Mouse (Mus musculus): ENCODE measurements around the gene Mgat5.

Gene Mgat5

GRCm38 (mm10) chr1:127204817-127205485 is at the start of gene Mgat5:
TSS of gene Mgat5 (plus strand) at chr1:127205015.
- DNase-seq (ENCODE audit: low spot score), result peak; percentile 94

- DNase-seq (ENCODE audit: low spot score), result no peak
Measured at GRCm38 (mm10) chr1:127160118-127160760, 44.6 kb upstream of the Mgat5 start.

- no peak for DNase-seq (ENCODE audit: low spot score)
Measured at GRCm38 (mm10) chr1:127164589-127165160, 40.1 kb upstream of the Mgat5 start.

GRCm38 (mm10) chr1:127166521-127166920 is 38.3 kb upstream of the Mgat5 start:
- no peak for DNase-seq (ENCODE audit: low spot score)

GRCm38 (mm10) chr1:127167586-127167985 is 37.2 kb upstream of the Mgat5 start:
- DNase-seq (ENCODE audit: low spot score), result no peak

- DNase-seq (ENCODE audit: low spot score), result no peak
Measured at GRCm38 (mm10) chr1:127168205-127168604, 36.6 kb upstream of the Mgat5 start.

- no peak for DNase-seq (ENCODE audit: low spot score)
Measured at GRCm38 (mm10) chr1:127169516-127169915, 35.3 kb upstream of the Mgat5 start.

GRCm38 (mm10) chr1:127171361-127171760 is 33.5 kb upstream of the Mgat5 start:
- DNase-seq (ENCODE audit: low spot score), result no peak

- DNase-seq (ENCODE audit: low spot score), result no peak
Measured at GRCm38 (mm10) chr1:127173448-127173847, 31.4 kb upstream of the Mgat5 start.

- DNase-seq (ENCODE audit: low spot score), result no peak
Measured at GRCm38 (mm10) chr1:127192396-127192795, 12.4 kb upstream of the Mgat5 start.

GRCm38 (mm10) chr1:127199186-127199585 is 5.6 kb upstream of the Mgat5 start:
- DNase-seq (ENCODE audit: low spot score), result no peak

GRCm38 (mm10) chr1:127202360-127202759 is 2.5 kb upstream of the Mgat5 start:
- DNase-seq (ENCODE audit: low spot score), result no peak

GRCm38 (mm10) chr1:127203231-127203764 is 1.5 kb upstream of the Mgat5 start:
- peak; percentile 61 for DNase-seq (ENCODE audit: low spot score)

- DNase-seq (ENCODE audit: low spot score), result peak; percentile 47
Measured at GRCm38 (mm10) chr1:127205501-127206019, 745 bp downstream of the Mgat5 start.

GRCm38 (mm10) chr1:127206020-127206641 is 1.3 kb downstream of the Mgat5 start:
- DNase-seq (ENCODE audit: low spot score), result peak; percentile 60

GRCm38 (mm10) chr1:127206881-127207555 is 2.2 kb downstream of the Mgat5 start:
- peak; percentile 22 for DNase-seq (ENCODE audit: low spot score)

- no peak for DNase-seq (ENCODE audit: low spot score)
Measured at GRCm38 (mm10) chr1:127208167-127208566, 3.4 kb downstream of the Mgat5 start.

- no peak for DNase-seq (ENCODE audit: low spot score)
Measured at GRCm38 (mm10) chr1:127212812-127213211, 8.0 kb downstream of the Mgat5 start.

- no peak for DNase-seq (ENCODE audit: low spot score)
Measured at GRCm38 (mm10) chr1:127213434-127213833, 8.6 kb downstream of the Mgat5 start.

GRCm38 (mm10) chr1:127214585-127215232 is 9.9 kb downstream of the Mgat5 start:
- DNase-seq (ENCODE audit: low spot score), result no peak

GRCm38 (mm10) chr1:127216979-127217378 is 12.2 kb downstream of the Mgat5 start:
- no peak for DNase-seq (ENCODE audit: low spot score)
